Mouse (Mus musculus) liver, postnatal 0 days (tissue): Measurements from ENCODE around the gene Gm19684.
"Not testable (repeated sequence)": the region's sequence is repeated elsewhere in the genome, so short reads cannot be mapped to it uniquely, and the experiment has no call there.

Experiments
- CTCF ChIP-seq: sonication (generic); IDR thresholded peaks from 2 replicates; pipeline ENCODE4 v1.5.1; 2016; ENCODE audit warnings: antibody characterized with exemption, low read depth
- EP300 ChIP-seq: IDR thresholded peaks from 2 replicates; pipeline ENCODE4 v1.6.1; 2016; ENCODE audit warnings: antibody characterized with exemption, low read depth, mild to moderate bottlenecking

DNA sequence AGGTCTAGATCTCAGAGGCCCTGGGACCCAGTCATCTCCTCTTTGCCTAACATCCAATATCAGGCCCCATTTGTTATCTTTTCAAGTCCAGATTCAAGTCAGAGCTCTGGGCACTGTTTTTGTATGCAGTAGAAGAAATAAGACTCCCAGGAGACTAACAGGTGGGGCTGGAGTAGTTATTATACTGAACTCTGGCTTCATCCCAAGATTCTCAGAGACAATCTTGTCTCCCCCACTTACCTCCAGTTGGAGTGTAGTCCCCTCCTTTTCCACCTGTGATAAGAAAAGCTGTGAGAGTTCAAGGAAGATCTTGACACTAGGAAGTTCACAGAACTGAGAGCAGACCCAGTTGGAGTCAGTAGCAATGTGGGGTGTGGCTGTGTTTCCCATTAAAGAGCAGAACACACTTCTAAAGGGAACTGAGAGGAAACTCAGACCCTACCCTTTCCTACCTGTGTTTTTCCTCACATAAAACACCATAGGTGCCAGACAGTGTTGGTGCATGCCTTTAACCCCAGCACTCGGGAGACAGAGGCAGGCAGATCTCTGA is 14.9 kb downstream of the Gm19684 start:
- not testable (repeated sequence) for TF ChIP-seq CTCF, EP300
